Mouse (Mus musculus) brain, embryonic 14.5 days (tissue): ENCODE measurements at regions not wholly inside any gene's neighbourhood (a gene's known extent, or its start where the extent isn't known, plus 50 kb on each side); places are given as distances from the start of the nearest gene placed in this dataset.

Source experiments
- CTCF ChIP-seq: fragments of 200-500 bp; IDR thresholded peaks from 2 replicates; pipeline ENCODE4 v1.5.1; 2012; ENCODE audit warnings: inconsistent platforms, mild to moderate bottlenecking, moderate library complexity, borderline replicate concordance; ENCODE audit not compliant: insufficient read depth, insufficient read length; ENCODE audit errors: extremely low read depth
- POLR2A ChIP-seq: fragments of 200-500 bp; IDR thresholded peaks from 2 replicates; pipeline ENCODE4 v1.6.1; 2012; ENCODE audit warnings: mild to moderate bottlenecking, inconsistent platforms, borderline replicate concordance; ENCODE audit not compliant: poor library complexity, insufficient read depth, insufficient read length, severe bottlenecking; ENCODE audit errors: extremely low read depth

DNA sequence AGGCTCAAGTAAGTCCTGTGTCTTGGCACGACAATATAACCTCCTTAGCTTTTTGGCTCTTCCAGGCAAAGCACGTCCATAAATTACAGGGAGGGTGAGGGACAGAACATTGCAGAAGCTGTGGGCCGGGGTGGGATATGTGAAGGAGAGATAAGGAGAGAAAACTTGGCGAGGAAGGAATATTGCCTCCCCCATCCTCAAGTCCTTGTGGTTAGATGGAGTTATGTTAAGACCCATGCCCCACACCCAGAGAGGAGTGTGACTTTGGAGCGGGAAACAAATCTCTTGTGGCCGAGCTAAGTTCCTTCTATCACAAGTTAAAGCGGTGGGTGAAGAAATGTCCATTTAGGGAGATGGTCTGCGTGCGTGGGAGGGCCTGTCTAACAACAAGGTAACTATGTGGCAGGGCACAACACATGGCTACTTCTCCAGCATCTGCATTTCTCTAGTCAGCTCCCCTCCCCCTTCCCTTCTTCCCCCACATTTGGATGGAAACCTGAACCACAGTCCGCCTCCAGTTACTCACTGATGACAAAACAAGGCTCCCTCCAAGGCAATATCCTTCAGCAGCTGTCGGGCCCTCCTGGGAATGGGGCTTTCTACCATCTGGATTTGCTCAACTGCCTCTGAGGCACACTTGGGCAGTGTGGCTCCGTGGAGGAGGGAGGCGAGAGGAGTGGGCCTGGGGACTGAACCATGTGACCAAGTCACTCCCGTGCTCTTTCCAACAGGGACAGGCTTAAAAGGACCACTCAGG lies 56.7 kb upstream of the Slc44a3 start:
- no peak for TF ChIP-seq CTCF
- TF ChIP-seq POLR2A, result no peak
